Mouse (Mus musculus) erythroblast, embryonic 14.5 days (primary cell): Measurements from ENCODE around the gene Ccng2. TPM values are rescaled to one million over a fixed set of nuclear protein-coding genes. Genes with fewer than 3 reads are reported as not detected.

Source experiments
- H3K27me3 ChIP-seq: 2 replicates; pipeline ENCODE4 v1.6.1; 2012; ENCODE audit warnings: inconsistent platforms; ENCODE audit not compliant: control insufficient read depth
- H3K36me3 ChIP-seq: 2 replicates; pipeline ENCODE4 v1.6.1; 2012; ENCODE audit warnings: mild to moderate bottlenecking, inconsistent platforms; ENCODE audit not compliant: control insufficient read depth
- H3K4me1 ChIP-seq: 2 replicates; pipeline ENCODE4 v1.6.1; 2012; ENCODE audit warnings: inconsistent platforms; ENCODE audit not compliant: control insufficient read depth
- H3K4me3 ChIP-seq: replicated peaks from 2 replicates; pipeline ENCODE3; 2012; ENCODE audit warnings: moderate library complexity, mild to moderate bottlenecking, inconsistent platforms
- H3K9me3 ChIP-seq: 2 replicates; pipeline ENCODE4 v1.6.1; 2012; ENCODE audit warnings: low read length, inconsistent platforms, mixed read lengths; ENCODE audit not compliant: control insufficient read depth
- GATA1 ChIP-seq: IDR thresholded peaks from 2 replicates; pipeline ENCODE4 v1.6.1; 2012; ENCODE audit warnings: low read length, inconsistent platforms, mixed read lengths
- TAL1 ChIP-seq: IDR thresholded peaks from 3 replicates; pipeline ENCODE4 v1.6.1; 2012; ENCODE audit warnings: low read length, inconsistent platforms, mixed read lengths
- polyA plus RNA-seq: library from polyadenylated mRNA; stranded (reverse); fragments of >175 nt; gene quantifications from 2 replicates; pipeline ENCODE4 v1.2.3, GENCODE M21; 2012

Ccng2 gene
- polyA plus RNA-seq, 1 experiment = 1.4 TPM

DNA sequence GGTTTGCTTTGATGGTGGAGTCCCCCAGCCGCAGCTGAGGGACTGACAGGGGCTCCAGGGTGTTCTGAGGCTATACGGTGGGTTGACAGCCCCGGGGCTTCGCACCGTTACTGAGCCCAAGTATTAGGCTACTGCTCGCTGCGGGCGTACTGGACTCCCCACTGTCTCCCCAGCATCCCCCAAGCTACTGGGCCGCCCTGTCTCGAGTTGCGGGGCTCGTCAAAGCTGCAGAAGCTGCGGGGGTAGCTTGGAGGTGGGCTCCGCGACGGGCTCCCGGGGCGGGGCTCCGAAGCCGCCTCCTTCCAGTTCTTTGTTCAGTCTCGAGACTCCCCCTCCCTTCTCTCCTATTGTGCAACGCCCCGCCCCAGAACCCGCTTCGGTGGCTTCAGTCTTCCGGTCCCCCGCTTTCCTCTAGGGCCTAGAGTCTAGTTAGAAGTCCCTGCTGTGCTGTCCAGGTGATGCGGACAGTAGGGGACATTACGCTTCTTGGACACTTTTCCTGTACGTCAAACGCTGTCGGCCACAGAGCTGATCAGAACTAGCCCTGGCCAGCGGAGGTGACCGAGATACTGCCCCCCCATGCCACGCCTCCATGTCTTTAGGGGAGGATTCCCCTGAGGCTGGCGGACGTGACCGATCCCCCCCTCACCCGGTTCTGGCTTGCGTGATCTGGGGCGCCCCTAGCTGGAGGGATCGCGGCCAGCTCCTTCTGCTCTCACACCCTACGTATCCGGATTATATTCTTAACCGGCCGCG is 972 bp downstream of the Ccng2 start:
- Histone ChIP-seq H3K4me1 (peaks cover 22% of the 10 kb centered on the region), H3K36me3 (peaks cover 10% of the 10 kb centered on the region), H3K9me3 (no peaks in the 10 kb centered on the region), H3K27me3 (peaks cover 55% of the 10 kb centered on the region), H3K4me3 (peak overlapping the region; percentile 68)
- TF ChIP-seq GATA1 (no peak), TAL1 (no peak)

DNA sequence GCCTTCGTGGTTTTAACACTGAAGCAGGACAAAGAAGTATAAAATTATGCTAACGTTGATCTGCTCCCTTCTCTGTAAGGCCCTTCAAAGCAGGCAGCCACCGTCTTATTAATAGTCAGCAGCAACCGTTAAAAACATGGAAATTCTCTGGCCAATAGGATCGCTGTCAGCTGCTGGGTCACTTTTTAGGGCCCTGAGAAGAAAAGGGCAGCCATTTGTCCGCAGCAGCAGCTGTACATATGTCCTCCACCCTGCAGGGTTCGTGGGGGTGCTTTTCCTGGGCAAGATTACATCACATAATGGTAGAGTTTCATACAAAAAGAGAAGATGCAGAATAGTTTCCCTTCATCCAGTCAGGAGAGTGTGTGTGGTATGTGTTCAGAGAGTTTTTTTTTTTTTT is 3.0 kb downstream of the Ccng2 start:
- peaks cover 22% of the 10 kb centered on the region for H3K4me1 ChIP-seq
- peaks cover 52% of the 10 kb centered on the region for H3K27me3 ChIP-seq
- TF ChIP-seq GATA1 (no peak), TAL1 (no peak)
- no peaks in the 10 kb centered on the region for H3K9me3 ChIP-seq
- H3K4me3 ChIP-seq = no peak overlapping the region
- H3K36me3 ChIP-seq = peaks cover 23% of the 10 kb centered on the region

DNA sequence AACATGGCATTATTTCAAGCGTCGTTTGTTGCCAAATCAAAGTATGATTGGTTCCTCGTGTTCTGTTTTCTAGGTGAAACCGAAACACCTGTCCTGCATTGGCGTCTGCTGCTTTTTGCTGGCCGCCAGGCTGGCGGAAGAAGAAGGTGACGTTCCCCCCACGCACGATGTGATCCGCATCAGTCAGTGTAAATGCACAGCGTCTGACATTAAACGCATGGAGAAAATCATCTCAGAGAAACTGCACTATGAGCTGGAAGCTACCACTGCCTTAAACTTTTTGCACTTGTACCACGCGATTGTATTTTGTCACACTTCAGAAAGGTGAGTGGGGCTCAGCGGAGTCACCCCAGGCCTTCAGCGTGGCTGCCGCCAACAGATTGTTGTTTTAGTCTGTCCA is 3.7 kb downstream of the Ccng2 start:
- no peaks in the 10 kb centered on the region for H3K9me3 ChIP-seq
- TF ChIP-seq GATA1 = no peak
- TF ChIP-seq TAL1 = no peak
- H3K27me3 ChIP-seq = peaks cover 46% of the 10 kb centered on the region
- H3K36me3 ChIP-seq = peaks cover 23% of the 10 kb centered on the region
- peaks cover 22% of the 10 kb centered on the region for H3K4me1 ChIP-seq
- H3K4me3 ChIP-seq = no peak overlapping the region

DNA sequence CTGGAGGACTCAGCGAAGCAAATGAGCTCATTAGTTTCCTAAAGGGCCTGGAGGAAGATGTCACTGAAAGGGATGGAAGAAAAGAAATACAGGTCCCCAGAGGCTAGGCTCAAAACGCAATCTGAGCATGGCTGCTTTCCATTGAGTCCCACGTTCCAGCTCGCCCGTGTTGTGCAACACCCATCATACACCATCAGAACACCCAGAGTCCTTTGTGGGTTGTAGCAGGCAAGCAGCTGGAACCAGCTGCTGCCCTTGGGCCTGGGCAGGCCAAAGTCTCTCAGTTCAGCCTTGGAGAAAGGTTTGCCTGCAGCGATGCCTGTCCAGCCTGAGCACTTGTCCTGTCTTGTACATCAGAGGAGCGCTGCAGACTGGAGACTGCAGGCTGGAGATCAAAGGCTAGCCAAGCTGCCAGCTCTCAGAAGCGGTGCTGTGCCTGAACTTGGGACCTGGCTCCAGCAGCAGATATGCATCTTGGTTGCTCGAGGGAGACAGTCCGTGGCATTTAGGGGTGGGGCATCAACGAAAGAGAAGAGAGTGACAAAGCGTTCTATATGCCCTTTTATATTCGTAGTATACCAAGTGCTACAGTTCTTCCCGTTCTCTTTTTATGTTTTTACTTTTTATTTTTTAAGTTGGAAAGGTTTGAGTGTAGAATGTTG is 15.5 kb downstream of the Ccng2 start:
- TF ChIP-seq TAL1 (no peak), GATA1 (no peak)
- H3K9me3 ChIP-seq = no peaks in the 10 kb centered on the region
- no peaks in the 10 kb centered on the region for H3K27me3 ChIP-seq
- H3K36me3 ChIP-seq = no peaks in the 10 kb centered on the region; the same call in 1 of the 2 replicates
- peaks cover 3% of the 10 kb centered on the region for H3K4me1 ChIP-seq
- no peak overlapping the region for H3K4me3 ChIP-seq

DNA sequence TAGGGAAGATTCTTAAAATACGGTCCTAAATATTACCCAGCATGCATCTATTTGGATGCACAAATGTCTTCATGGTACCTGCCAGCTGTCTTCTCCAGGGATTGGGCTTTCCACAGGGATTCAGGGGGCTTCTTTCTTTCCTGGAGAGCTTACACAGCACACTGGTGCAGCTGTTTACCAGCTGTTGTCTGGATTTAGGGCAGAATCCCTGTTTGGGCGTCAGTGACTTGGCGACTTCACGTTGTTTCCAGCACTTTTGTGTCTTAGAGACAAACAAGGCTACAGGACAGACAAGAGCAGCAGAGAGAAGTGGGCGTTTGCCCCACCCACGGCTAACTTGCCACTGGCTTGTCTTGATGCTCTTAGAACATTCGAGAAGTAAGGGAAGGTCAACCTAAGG is 16.1 kb downstream of the Ccng2 start:
- Histone ChIP-seq H3K9me3 (no peaks in the 10 kb centered on the region), H3K4me3 (no peak overlapping the region), H3K36me3 (no peaks in the 10 kb centered on the region), H3K4me1 (peaks cover 3% of the 10 kb centered on the region), H3K27me3 (no peaks in the 10 kb centered on the region)
- TF ChIP-seq GATA1 = no peak
- no peak for TF ChIP-seq TAL1

DNA sequence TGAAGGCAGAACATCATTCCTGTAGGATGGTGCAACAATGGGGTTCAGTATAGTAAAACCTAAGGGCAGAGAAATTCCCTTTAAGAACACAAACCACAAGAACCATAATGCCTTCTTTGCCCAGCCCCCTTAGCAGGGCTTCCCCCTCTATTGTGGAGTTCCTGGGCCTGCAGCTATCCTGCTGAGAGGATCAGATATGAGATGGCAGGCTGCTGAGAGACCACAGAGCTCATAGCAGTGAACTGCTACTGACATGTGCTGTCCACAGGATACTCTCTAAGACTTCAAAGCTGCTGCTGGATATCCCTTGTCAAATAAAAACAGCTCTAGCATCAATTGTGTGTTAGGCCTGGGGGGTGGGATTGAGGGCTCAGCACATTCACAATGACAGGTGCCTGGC is 21.5 kb downstream of the Ccng2 start:
- H3K36me3 ChIP-seq = no peaks in the 10 kb centered on the region
- no peaks in the 10 kb centered on the region; the same call in 1 of the 2 replicates for H3K27me3 ChIP-seq
- peaks cover 7% of the 10 kb centered on the region for H3K9me3 ChIP-seq
- no peak overlapping the region for H3K4me3 ChIP-seq
- TF ChIP-seq GATA1 (no peak), TAL1 (no peak)
- peaks cover 12% of the 10 kb centered on the region for H3K4me1 ChIP-seq

DNA sequence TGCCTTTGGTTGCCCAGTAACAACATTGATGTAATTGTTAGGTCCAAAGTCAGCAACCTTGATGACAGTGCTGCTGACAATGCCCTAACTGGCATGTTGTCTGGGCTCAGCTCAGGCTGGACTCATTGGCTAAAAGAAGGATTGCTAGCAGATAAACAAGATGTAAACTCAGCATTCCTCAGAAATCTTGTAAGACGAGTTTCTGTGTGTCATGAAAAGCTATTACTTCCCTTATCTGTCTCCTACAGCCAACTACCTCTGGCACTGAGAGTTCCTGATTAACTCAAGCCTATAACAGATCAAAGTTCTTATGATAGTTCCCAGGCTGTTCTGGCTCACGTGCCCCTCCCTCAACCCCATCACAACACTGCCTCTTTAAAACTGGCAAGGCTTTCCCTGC is 23.2 kb downstream of the Ccng2 start:
- H3K27me3 ChIP-seq = no peaks in the 10 kb centered on the region; the same call in 1 of the 2 replicates
- peaks cover 12% of the 10 kb centered on the region for H3K4me1 ChIP-seq
- TF ChIP-seq GATA1 = no peak
- TF ChIP-seq TAL1 = no peak
- peaks cover 7% of the 10 kb centered on the region for H3K9me3 ChIP-seq
- no peak overlapping the region for H3K4me3 ChIP-seq
- H3K36me3 ChIP-seq = no peaks in the 10 kb centered on the region

DNA sequence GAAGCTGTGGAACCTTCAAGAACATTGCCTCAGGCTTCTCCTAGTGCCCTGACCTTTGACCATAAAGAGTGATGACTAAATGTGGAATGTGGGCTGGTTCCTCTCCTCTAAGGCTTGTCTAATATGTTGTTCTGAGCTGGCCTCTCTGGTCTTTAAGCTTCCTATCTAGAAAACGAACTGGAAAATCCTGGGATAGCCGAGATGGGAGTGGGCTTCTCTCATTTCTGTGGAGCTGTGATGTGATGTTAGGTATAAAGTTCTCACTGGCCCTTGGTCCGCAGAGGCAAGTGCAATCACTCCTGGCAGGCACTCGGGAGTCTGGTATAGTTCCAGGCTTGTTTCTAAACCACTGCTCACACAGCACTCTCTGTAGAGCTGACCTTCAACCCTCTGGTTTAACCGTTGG is 29.3 kb downstream of the Ccng2 start:
- no peaks in the 10 kb centered on the region for H3K4me1 ChIP-seq
- no peaks in the 10 kb centered on the region; the same call in 1 of the 2 replicates for H3K27me3 ChIP-seq
- H3K4me3 ChIP-seq = no peak overlapping the region
- no peaks in the 10 kb centered on the region for H3K36me3 ChIP-seq
- TF ChIP-seq GATA1 (no peak), TAL1 (no peak)
- peaks cover 7% of the 10 kb centered on the region for H3K9me3 ChIP-seq

DNA sequence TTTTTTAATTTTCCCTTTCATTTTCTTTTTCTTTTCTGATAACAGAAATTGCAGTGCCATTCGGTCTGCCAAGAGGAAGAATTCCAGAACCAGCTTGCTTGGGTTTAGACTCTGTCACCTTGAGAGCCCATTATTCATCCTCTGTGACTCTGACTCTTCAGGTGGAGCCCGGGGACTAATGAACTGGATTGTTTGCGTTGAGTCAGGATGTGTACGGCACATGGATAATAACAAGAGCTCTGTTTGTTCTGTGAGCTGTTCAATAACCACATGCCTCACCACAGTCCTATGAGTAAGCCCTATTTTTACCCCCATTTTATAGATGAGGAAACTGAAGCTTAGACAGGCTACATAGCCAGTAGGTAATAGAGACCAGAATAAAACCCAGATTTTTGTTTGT is 29.7 kb downstream of the Ccng2 start:
- no peaks in the 10 kb centered on the region for H3K36me3 ChIP-seq
- no peaks in the 10 kb centered on the region; the same call in 1 of the 2 replicates for H3K27me3 ChIP-seq
- H3K4me1 ChIP-seq = no peaks in the 10 kb centered on the region
- H3K9me3 ChIP-seq = peaks cover 7% of the 10 kb centered on the region
- no peak overlapping the region for H3K4me3 ChIP-seq
- TF ChIP-seq GATA1 = no peak
- TF ChIP-seq TAL1 = no peak
